Mouse (Mus musculus) lung, adult 2 months (tissue): ENCODE data around the gene Pyroxd1.

Source experiments
- CTCF ChIP-seq: fragments of 200-500 bp; IDR thresholded peaks from 2 replicates; pipeline ENCODE4 v1.5.1; 2011; ENCODE audit warnings: mild to moderate bottlenecking, low read length, control low read depth; ENCODE audit not compliant: insufficient read depth
- POLR2A ChIP-seq: fragments of 200-500 bp; IDR thresholded peaks from 2 replicates; pipeline ENCODE4 v1.6.1; 2011; ENCODE audit warnings: low read depth, mild to moderate bottlenecking, control low read depth, low read length, borderline replicate concordance; ENCODE audit errors: extremely low read depth

GRCm38 (mm10) chr6:142389101-142389500 is 43.6 kb downstream of the Pyroxd1 start:
- TF ChIP-seq POLR2A = no peak
- TF ChIP-seq CTCF = no peak
